Mouse (Mus musculus): ENCODE measurements at regions not wholly inside any gene's neighbourhood (a gene's known extent, or its start where the extent isn't known, plus 50 kb on each side); places are given as distances from the start of the nearest gene placed in this dataset.

DNA sequence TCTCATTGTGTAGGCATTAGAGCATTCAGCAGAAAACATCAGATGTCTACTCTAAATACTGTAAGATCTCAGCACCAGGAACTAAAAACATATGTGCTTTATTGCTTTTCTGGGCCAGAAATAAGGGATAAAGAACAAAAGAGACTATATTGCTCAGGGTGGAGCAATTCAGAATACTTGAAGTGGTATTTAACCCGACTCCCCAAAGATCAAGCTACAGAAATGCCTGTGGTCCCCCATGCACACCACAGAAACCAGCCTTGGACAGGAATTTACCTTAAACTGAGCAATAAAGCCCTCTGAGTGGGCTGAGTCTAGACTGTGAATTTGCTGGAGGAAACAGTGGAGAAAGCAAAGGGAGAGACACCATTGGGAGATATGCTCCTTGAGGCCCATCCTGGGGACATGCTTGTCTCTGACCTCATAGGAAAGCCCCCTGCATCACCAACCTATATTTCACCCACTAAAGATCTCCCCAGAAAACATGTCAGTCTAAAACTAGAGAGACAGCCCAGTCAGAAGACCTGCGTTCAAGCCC, 197.3 kb upstream of the 4930412O13Rik start:
- no peak for DNase-seq (ENCODE audit: low spot score in 2 of 2)

- DNase-seq (ENCODE audit: low spot score in 2 of 2): no peak
Measured at GRCm38 (mm10) chr2:9688176-9688575, 192.9 kb upstream of the 4930412O13Rik start.

DNA sequence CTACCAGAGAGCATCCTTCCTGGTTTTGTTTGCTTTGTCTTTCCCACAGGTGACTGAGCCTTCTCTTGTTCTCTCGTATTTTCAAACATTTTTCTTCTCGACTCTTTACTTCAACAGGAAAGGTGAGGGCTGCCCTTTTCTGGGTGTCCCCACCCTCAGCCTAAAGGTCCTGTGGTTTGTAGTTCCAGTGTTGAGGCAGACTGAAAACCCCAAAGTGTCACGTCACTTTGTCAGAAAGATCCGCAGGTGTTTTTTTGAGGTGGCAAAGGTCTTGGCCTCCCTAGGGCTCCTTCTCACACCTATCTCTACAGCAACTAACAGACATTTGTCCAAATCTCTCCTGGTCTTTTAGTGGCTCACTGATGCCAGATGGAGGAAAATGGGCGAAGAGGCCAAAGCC, 191.5 kb upstream of the 4930412O13Rik start:
- DNase-seq (ENCODE audit: low spot score in 2 of 2): no peak

GRCm38 (mm10) chr2:9691506-9691905, 189.5 kb upstream of the 4930412O13Rik start:
- DNase-seq (ENCODE audit: low spot score in 2 of 2): no peak

GRCm38 (mm10) chr2:9691906-9692305, 189.1 kb upstream of the 4930412O13Rik start:
- DNase-seq (ENCODE audit: low spot score in 2 of 2): no peak

- DNase-seq (ENCODE audit: low spot score in 2 of 2): no peak
Measured at GRCm38 (mm10) chr2:9693351-9693750, 187.7 kb upstream of the 4930412O13Rik start.

GRCm38 (mm10) chr2:9694178-9694577, 186.9 kb upstream of the 4930412O13Rik start:
- no peak for DNase-seq (ENCODE audit: low spot score in 2 of 2)

DNA sequence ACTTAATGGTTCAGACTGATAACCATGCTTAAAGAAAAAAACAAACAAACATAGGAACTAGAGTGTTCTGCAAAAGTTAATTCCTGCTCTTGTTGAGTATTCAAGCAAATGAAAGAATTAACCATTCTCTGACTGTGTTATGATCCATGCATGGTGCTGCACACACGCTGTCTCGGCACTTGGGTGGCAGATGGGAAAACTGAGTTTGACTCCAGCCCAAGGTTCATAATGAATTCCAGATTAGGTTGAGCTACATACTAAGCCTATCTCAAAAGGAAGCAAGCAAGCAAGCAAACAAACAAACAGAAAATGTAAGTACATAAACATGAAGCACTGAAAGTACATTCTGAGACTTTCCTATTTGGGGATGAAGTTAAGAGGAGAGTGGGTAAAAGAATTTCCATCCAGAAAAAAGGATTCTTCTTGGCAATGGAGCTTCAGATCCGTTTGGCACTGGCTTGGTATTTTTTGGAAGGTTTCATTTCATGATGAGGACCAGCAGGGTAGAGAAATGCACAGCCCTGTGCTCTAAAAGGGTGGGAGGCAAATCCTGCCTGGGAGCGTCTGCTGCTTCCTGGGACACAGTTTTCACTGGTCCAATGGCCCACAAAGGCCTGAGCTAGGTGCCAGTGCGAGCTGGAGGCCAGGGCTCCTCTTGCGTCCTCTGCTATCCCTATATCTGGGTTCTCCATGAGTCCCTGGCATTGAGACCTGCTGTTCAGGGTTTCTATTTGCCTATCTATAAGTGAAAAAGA, 183.3 kb upstream of the 4930412O13Rik start:
- no peak for DNase-seq (ENCODE audit: low spot score in 2 of 2)

DNA sequence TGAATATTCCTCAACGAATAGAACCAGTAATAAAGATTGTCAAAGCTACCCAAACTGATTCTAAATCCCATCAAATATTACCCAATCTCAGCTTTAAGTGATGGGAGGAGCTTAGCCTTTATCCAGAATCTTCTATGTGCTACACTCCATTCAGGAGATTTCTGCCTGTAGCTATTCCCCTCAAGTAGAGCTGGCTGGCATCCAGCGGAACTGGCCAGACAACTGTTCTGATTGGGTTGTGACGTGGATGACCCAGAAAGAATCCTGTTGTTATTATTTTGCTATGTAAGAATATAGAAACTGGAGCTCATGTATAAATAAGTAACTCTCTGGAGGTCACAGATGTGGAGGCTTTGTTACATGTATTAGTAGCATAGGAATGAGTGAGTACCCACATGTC, 176.8 kb upstream of the 4930412O13Rik start:
- DNase-seq (ENCODE audit: low spot score in 2 of 2): no peak

- no peak for DNase-seq (ENCODE audit: low spot score in 2 of 2)
Measured at GRCm38 (mm10) chr2:9709466-9709865, 171.6 kb upstream of the 4930412O13Rik start.

- DNase-seq (ENCODE audit: low spot score in 2 of 2): no peak
Measured at GRCm38 (mm10) chr2:9717904-9718303, 163.1 kb upstream of the 4930412O13Rik start.

- no peak for DNase-seq (ENCODE audit: low spot score in 2 of 2)
Measured at GRCm38 (mm10) chr2:9733243-9733642, 147.8 kb upstream of the 4930412O13Rik start.

GRCm38 (mm10) chr2:9744181-9744580, 136.9 kb upstream of the 4930412O13Rik start:
- DNase-seq (ENCODE audit: low spot score in 2 of 2): no peak

DNA sequence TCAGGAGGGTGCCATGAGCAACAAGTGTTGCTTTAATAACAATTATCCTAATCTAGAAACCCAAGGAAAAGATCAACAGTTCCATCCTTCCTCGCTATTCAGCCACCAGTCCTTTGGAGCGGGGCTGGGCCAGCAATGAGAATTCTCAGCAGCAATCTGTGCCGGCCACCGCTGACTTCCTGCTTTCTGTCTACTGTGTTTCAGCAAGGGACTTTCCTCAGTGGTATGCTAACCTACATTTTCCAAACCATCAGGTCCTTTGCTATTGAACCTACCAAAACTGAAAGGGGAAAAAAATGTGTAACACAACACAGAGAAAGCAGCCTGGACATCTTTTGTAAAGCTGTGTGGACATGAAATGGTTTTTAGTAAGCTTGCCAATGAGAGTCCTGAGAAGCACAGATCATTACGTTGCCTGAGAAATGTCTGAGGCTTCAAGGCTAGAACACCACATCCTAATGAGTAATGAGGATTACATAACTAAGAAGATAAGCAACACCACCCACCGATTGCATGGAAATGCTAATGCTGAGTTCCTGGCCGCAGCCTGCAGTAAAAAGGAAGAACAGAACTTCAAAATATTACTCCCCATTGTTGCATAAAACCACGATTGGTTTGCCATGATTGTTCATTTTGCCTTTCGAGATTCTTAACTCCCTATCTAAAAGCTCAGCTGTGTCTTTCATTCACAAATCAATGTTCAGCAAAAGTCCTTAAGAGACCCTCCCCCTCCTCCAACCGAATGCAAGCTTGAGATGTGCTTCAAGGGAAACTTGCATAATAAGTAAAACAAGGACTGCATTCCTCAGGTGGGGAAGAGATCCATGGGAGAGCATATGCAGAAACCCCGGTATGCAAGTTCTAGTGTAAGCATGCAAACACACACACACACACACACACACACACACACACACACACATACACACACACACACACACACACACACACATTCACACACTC, 130.9 kb upstream of the 4930412O13Rik start:
- DNase-seq (ENCODE audit: low spot score in 2 of 2): no peak

DNA sequence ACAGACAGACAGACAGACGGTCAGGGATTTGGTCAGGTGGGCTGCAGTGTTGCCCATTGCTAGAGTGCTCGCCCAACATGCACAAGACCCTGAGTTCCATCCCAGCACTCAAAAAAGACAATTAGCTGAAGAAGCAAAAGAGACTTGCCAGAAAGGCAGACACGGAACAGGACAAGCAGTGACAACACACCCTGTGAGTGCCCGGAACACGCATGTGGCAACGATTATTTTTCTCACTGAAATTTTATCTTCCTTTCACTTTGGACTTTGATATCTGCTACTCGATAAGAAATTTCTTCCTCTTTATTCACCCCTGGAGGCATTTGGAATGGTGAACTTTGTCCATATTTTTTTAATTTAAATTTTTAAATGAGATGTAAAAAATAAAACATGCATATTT, 127.4 kb upstream of the 4930412O13Rik start:
- no peak for DNase-seq (ENCODE audit: low spot score in 2 of 2)

- no peak for DNase-seq (ENCODE audit: low spot score in 2 of 2)
Measured at GRCm38 (mm10) chr2:9754153-9754552, 126.9 kb upstream of the 4930412O13Rik start.

- no peak for DNase-seq (ENCODE audit: low spot score in 2 of 2)
Measured at GRCm38 (mm10) chr2:9757770-9758420, 123.2 kb upstream of the 4930412O13Rik start.

- DNase-seq (ENCODE audit: low spot score in 2 of 2): no peak
Measured at GRCm38 (mm10) chr2:9758983-9759382, 122.1 kb upstream of the 4930412O13Rik start.

- no peak for DNase-seq (ENCODE audit: low spot score in 2 of 2)
Measured at GRCm38 (mm10) chr2:9759389-9760104, 121.5 kb upstream of the 4930412O13Rik start.

DNA sequence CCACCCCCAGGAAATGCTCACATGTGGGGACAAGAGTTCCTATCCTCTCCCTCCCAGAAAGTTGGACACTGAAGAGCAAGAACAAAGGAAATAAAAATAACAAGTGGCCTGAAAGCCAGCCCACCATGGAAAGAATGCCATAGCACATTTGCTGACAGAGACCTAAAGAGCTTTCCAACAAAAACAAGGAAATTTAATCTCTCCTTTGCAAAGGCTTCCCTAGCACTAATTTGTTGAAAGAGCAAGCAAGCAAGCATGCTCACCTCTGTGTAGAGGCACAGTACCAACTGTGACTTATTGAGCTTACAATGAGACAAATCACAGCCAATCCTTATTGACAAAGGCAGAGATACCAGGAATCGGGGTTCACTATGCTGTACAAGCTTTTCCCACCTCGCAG, 100.9 kb upstream of the 4930412O13Rik start:
- DNase-seq (ENCODE audit: low spot score in 2 of 2): no peak

GRCm38 (mm10) chr2:9782698-9783097, 98.4 kb upstream of the 4930412O13Rik start:
- DNase-seq (ENCODE audit: low spot score in 2 of 2): no peak
